Mouse (Mus musculus): ENCODE data around the gene 1700015F17Rik.

GRCm38 (mm10) chr5:5510304-5510887 is 31.5 kb upstream of the 1700015F17Rik start:
- TF ChIP-seq POLR2A (IDR thresholded peaks at IDR 0.05; ENCODE audit: extremely low read depth, insufficient read depth, low read length) (no peak), CTCF (IDR thresholded peaks at IDR 0.05; ENCODE audit: extremely low read depth, insufficient read depth, low read length) (no peak)

Measured in cortical plate, adult 2 months (tissue).